Mouse (Mus musculus) G1E (cell line): ENCODE data around the gene Ablim1. TPM values are rescaled to one million over a fixed set of nuclear protein-coding genes. Genes with fewer than 3 reads are reported as not detected.

ENCODE experiments used
- ATAC-seq: 2 replicates; pipeline ENCODE4 v1.8.0; 2016; ENCODE audit warnings: mild to moderate bottlenecking; ENCODE audit not compliant: insufficient number of reproducible peaks, poor library complexity, low FRiP score, severe bottlenecking; ENCODE audit errors: extremely low read depth
- DNase-seq: peaks from one replicate; pipeline ENCODE4 v3.0.0; 2012; ENCODE audit warnings: low spot score
- H3K27me3 ChIP-seq: 2 replicates; pipeline ENCODE4 v1.6.1; 2012; ENCODE audit warnings: mild to moderate bottlenecking, low read length, inconsistent platforms; ENCODE audit not compliant: insufficient read depth
- H3K36me3 ChIP-seq: replicated peaks from 2 replicates; pipeline ENCODE3; 2012; ENCODE audit warnings: mild to moderate bottlenecking, inconsistent platforms
- H3K4me1 ChIP-seq: 2 replicates; pipeline ENCODE4 v1.6.1; 2012; ENCODE audit warnings: low read depth, low read length, inconsistent platforms, mixed read lengths; ENCODE audit not compliant: insufficient read depth
- H3K4me3 ChIP-seq: 2 replicates; pipeline ENCODE4 v1.5.1; 2012; ENCODE audit warnings: low read depth, mild to moderate bottlenecking, inconsistent platforms, low read length, moderate library complexity, mixed read lengths
- H3K9me3 ChIP-seq: replicated peaks from 2 replicates; pipeline ENCODE4 v1.6.1; 2012; ENCODE audit warnings: inconsistent platforms
- CTCF ChIP-seq: IDR thresholded peaks from 2 replicates; pipeline ENCODE4 v1.5.1; 2012; ENCODE audit warnings: low read depth, low read length, inconsistent platforms, mixed read lengths
- GATA1 ChIP-seq: IDR thresholded peaks from 2 replicates; pipeline ENCODE4 v1.6.1; 2012; ENCODE audit warnings: borderline replicate concordance, low read length, inconsistent platforms, mixed read lengths
- GATA2 ChIP-seq: IDR thresholded peaks from 2 replicates; pipeline ENCODE4 v1.6.1; 2012; ENCODE audit warnings: low read depth, low read length, inconsistent platforms, borderline replicate concordance
- POLR2AphosphoS5 ChIP-seq: IDR thresholded peaks from 2 replicates; pipeline ENCODE4 v1.6.1; 2012; ENCODE audit warnings: low read depth, low read length, inconsistent platforms; ENCODE audit not compliant: insufficient replicate concordance
- TAL1 ChIP-seq: conservative IDR thresholded peaks from 2 replicates; pipeline ENCODE4 v1.6.1; 2012; ENCODE audit warnings: low read depth, low read length, inconsistent platforms, mixed read lengths
- polyA plus RNA-seq: library from polyadenylated mRNA; stranded (reverse); fragments of >175 nt; gene quantifications from 2 replicates; pipeline ENCODE4 v1.2.3, GENCODE M21; 2012
- total RNA-seq, 2 experiments: library from RNA; stranded (forward) in 1 of 2; stranded (reverse) in 1 of 2; fragments of 200-1000 nt in 1 of 2; fragments of >200 nt in 1 of 2; fragmentation: Nextera tagmentation in 1 of 2; gene quantifications; 2 replicates each; pipeline ENCODE4 v1.2.3; 2014 to 2017

The Ablim1 gene
- total and polyA plus RNA-seq, 3 experiments, result 0.08 to 0.71 TPM; not detected in 1

- Histone ChIP-seq H3K4me3 (no peak overlapping the region), H3K27me3 (0 out of 2 replicates have a peak, but pooled peaks cover 3% of the 10 kb centered on the region), H3K36me3 (no peaks in the 10 kb centered on the region), H3K9me3 (no peaks in the 10 kb centered on the region), H3K4me1 (no peaks in the 10 kb centered on the region)
- ATAC-seq (no peak), DNase-seq (no peak)
- TF ChIP-seq GATA1 (no peak), TAL1 (no peak), POLR2AphosphoS5 (no peak), CTCF (no peak), GATA2 (no peak)
Observed at GRCm38 (mm10) chr19:57217161-57217560, 97.6 kb downstream of the Ablim1 start.

GRCm38 (mm10) chr19:57215527-57215926 lies 99.2 kb downstream of the Ablim1 start:
- Histone ChIP-seq H3K36me3 (no peaks in the 10 kb centered on the region), H3K27me3 (0 out of 2 replicates have a peak, but pooled peaks cover 3% of the 10 kb centered on the region), H3K9me3 (no peaks in the 10 kb centered on the region), H3K4me3 (no peak overlapping the region), H3K4me1 (no peaks in the 10 kb centered on the region)
- TF ChIP-seq TAL1, result no peak
- no peak for TF ChIP-seq CTCF
- no peak for TF ChIP-seq GATA2
- no peak for TF ChIP-seq GATA1
- no peak for TF ChIP-seq POLR2AphosphoS5
- ATAC-seq (no peak), DNase-seq (no peak)

GRCm38 (mm10) chr19:57212406-57212805 lies 102.3 kb downstream of the Ablim1 start:
- TF ChIP-seq CTCF, result no peak
- TF ChIP-seq GATA2, result no peak
- no peak for TF ChIP-seq GATA1
- no peak for TF ChIP-seq POLR2AphosphoS5
- no peak for TF ChIP-seq TAL1

GRCm38 (mm10) chr19:57211444-57212111 lies 103.1 kb downstream of the Ablim1 start:
- no peaks in the 10 kb centered on the region for H3K36me3 ChIP-seq
- TF ChIP-seq CTCF (no peak), GATA1 (no peak), TAL1 (no peak), GATA2 (no peak), POLR2AphosphoS5 (no peak)
- H3K4me3 ChIP-seq, result no peak overlapping the region
- H3K27me3 ChIP-seq, result no peaks in the 10 kb centered on the region
- ATAC-seq (no peak), DNase-seq (no peak)
- H3K4me1 ChIP-seq, result no peaks in the 10 kb centered on the region
- H3K9me3 ChIP-seq, result no peaks in the 10 kb centered on the region

More at GRCm38 (mm10) chr19:57212406-57212805, 102.3 kb downstream of the Ablim1 start:
- Histone ChIP-seq H3K4me1 (no peaks in the 10 kb centered on the region), H3K27me3 (no peaks in the 10 kb centered on the region), H3K4me3 (no peak overlapping the region), H3K9me3 (no peaks in the 10 kb centered on the region), H3K36me3 (no peaks in the 10 kb centered on the region)
- DNase-seq (no peak), ATAC-seq (no peak)

- DNase-seq (no peak), ATAC-seq (no peak)
- no peaks in the 10 kb centered on the region for H3K9me3 ChIP-seq
- H3K4me1 ChIP-seq, result no peaks in the 10 kb centered on the region
- no peak overlapping the region for H3K4me3 ChIP-seq
- no peaks in the 10 kb centered on the region for H3K27me3 ChIP-seq
- H3K36me3 ChIP-seq, result no peaks in the 10 kb centered on the region
- TF ChIP-seq TAL1, result no peak
- no peak for TF ChIP-seq POLR2AphosphoS5
- no peak for TF ChIP-seq CTCF
- no peak for TF ChIP-seq GATA2
- TF ChIP-seq GATA1, result no peak
Observed at GRCm38 (mm10) chr19:57210924-57211323, 103.8 kb downstream of the Ablim1 start.

- Histone ChIP-seq H3K36me3 (no peaks in the 10 kb centered on the region), H3K9me3 (peaks cover 7% of the 10 kb centered on the region), H3K4me3 (no peak overlapping the region), H3K4me1 (no peaks in the 10 kb centered on the region), H3K27me3 (no peaks in the 10 kb centered on the region)
- TF ChIP-seq GATA2 (no peak), GATA1 (no peak), TAL1 (no peak), POLR2AphosphoS5 (no peak), CTCF (no peak)
- no peak for ATAC-seq
- no peak for DNase-seq
Observed at GRCm38 (mm10) chr19:57204101-57204500, 110.6 kb downstream of the Ablim1 start.
